21 mouse cellular contexts compared by ENCODE assay signal in genomic region chr7:126471853-126472252, GRCm38 (mm10). TPM values are rescaled to one million over a fixed set of nuclear protein-coding genes. Genes with fewer than 3 reads are reported as not detected.
DNase-seq lines count a peak whose midpoint lies in the region; ATAC-seq and TF ChIP-seq lines count a peak whose summit lies in the region.
"Had no signal": no experiment of that assay in that cellular context is flagged by ENCODE, and none has a peak within 500 bp of the region (broad histone marks: within the 10 kb centered on the region; RNA-seq: fewer than 3 reads in every experiment).

No protein-coding gene starts in this region.

- H3K27ac ChIP-seq in liver, embryonic 11.5 days (ENCODE audit: low read depth, low read length): no peak overlapping the region
- H3K27ac ChIP-seq in MEL (ENCODE audit: control insufficient read depth, low read depth, low read length): no peak overlapping the region
- H3K27ac ChIP-seq in liver, postnatal 0 days (ENCODE audit: low read depth): peak overlapping the region; percentile 98; the same call in 1 of the 2 replicates
- H3K27ac ChIP-seq: embryonic facial prominence, embryonic 12.5 days; hindbrain, embryonic 12.5 days; kidney, embryonic 15.5 days; limb, embryonic 13.5 days; midbrain, embryonic 12.5 days; neural tube, embryonic 13.5 days had no signal

- WGBS in liver, embryonic 11.5 days: 62% methylated on average over 4 of the region's 4 CpGs
- 42% methylated on average over 4 of the region's 4 CpGs for WGBS in liver, postnatal 0 days (ENCODE audit: insufficient replicate concordance)

- no peaks in the 10 kb centered on the region for H3K9me3 ChIP-seq in liver, embryonic 11.5 days (ENCODE audit: control insufficient read depth, low read length)
- no peaks in the 10 kb centered on the region for H3K9me3 ChIP-seq in MEL (replicated peaks; ENCODE audit: insufficient read depth, low read length)
- H3K9me3 ChIP-seq in liver, postnatal 0 days (ENCODE audit: low read length): no peaks in the 10 kb centered on the region
- H3K9me3 ChIP-seq: embryonic facial prominence, embryonic 12.5 days; hindbrain, embryonic 12.5 days; kidney, embryonic 15.5 days; limb, embryonic 13.5 days; midbrain, embryonic 12.5 days; neural tube, embryonic 13.5 days had no signal

- no peak for TF ChIP-seq EP300 in MEL (IDR thresholded peaks at IDR 0.05; ENCODE audit: low read depth in 1 of 2, low read length in 2 of 2)
- TF ChIP-seq EP300 in liver, postnatal 0 days (IDR thresholded peaks at IDR 0.05; ENCODE audit: low read depth): no peak

- H3K4me3 ChIP-seq in liver, embryonic 11.5 days (ENCODE audit: low read depth, low read length): no peak overlapping the region
- no peak overlapping the region for H3K4me3 ChIP-seq in MEL (ENCODE audit: control insufficient read depth in 1 of 2, insufficient read depth in 1 of 2, low read depth in 2 of 2, low read length in 2 of 2)
- H3K4me3 ChIP-seq in liver, postnatal 0 days (ENCODE audit: low read depth, low read length): no peak overlapping the region
- H3K4me3 ChIP-seq: embryonic facial prominence, embryonic 12.5 days; hindbrain, embryonic 12.5 days; kidney, embryonic 15.5 days; limb, embryonic 13.5 days; midbrain, embryonic 12.5 days; neural tube, embryonic 13.5 days had no signal

- H3K4me1 ChIP-seq in liver, embryonic 11.5 days (replicated peaks; ENCODE audit: control insufficient read depth, insufficient read depth, low read length): peaks cover 40% of the 10 kb centered on the region
- peaks cover 19 to 42% of the 10 kb centered on the region in 2 experiments for H3K4me1 ChIP-seq in MEL (ENCODE audit: control insufficient read depth in 1 of 2, insufficient read depth in 2 of 2, low read length in 2 of 2)
- peaks cover 37% of the 10 kb centered on the region for H3K4me1 ChIP-seq in liver, postnatal 0 days (ENCODE audit: insufficient read depth)

- ATAC-seq in CD4-positive, CD25-positive, alpha-beta regulatory T cell, adult 4 months: no peak
- no peak for ATAC-seq in liver, embryonic 11.5 days (replicated peaks; ENCODE audit: low FRiP score)
- no peak for ATAC-seq in liver, postnatal 0 days
- ATAC-seq: forebrain, embryonic 16.5 days; intestine, embryonic 16.5 days had no signal

- H3K9ac ChIP-seq in liver, embryonic 11.5 days (ENCODE audit: low read depth, low read length): no peak overlapping the region
- no peak overlapping the region for H3K9ac ChIP-seq in MEL (ENCODE audit: control insufficient read depth, low read depth, low read length, poor library complexity, severe bottlenecking)
- H3K9ac ChIP-seq in liver, postnatal 0 days (replicated peaks): no peak overlapping the region
- H3K9ac ChIP-seq: hindbrain, embryonic 12.5 days; kidney, embryonic 15.5 days; limb, embryonic 13.5 days; lung, embryonic 14.5 days; midbrain, embryonic 12.5 days; neural tube, embryonic 13.5 days had no signal

- TF ChIP-seq RAD21 in MEL (IDR thresholded peaks at IDR 0.05; ENCODE audit: low read depth, low read length): no peak

- no peak for TF ChIP-seq POLR2A in MEL (IDR thresholded peaks at IDR 0.05; ENCODE audit: control insufficient read depth in 1 of 2, insufficient read depth in 1 of 2, low read depth in 1 of 2, low read length in 2 of 2, poor library complexity in 1 of 2)

- no peaks in the 10 kb centered on the region for H3K27me3 ChIP-seq in liver, embryonic 11.5 days (replicated peaks; ENCODE audit: control insufficient read depth, insufficient read depth, low read length)
- H3K27me3 ChIP-seq in MEL (ENCODE audit: control insufficient read depth in 1 of 2, insufficient read depth in 2 of 2, low read length in 2 of 2): no peaks in the 10 kb centered on the region
- no peaks in the 10 kb centered on the region for H3K27me3 ChIP-seq in liver, postnatal 0 days (ENCODE audit: insufficient read depth, low read length)
- H3K27me3 ChIP-seq: embryonic facial prominence, embryonic 12.5 days; hindbrain, embryonic 12.5 days; kidney, embryonic 15.5 days; limb, embryonic 13.5 days; midbrain, embryonic 12.5 days; neural tube, embryonic 13.5 days had no signal

- TF ChIP-seq CTCF in MEL (IDR thresholded peaks at IDR 0.05 in 2 of 3, conservative IDR thresholded peaks at IDR 0.05 in 1 of 3; ENCODE audit: control insufficient read depth in 1 of 3, insufficient read depth in 1 of 3, low read depth in 2 of 3, low read length in 3 of 3, poor library complexity in 1 of 3, severe bottlenecking in 1 of 3): no peak
- no peak for TF ChIP-seq CTCF in liver, postnatal 0 days (IDR thresholded peaks at IDR 0.05; ENCODE audit: low read depth)

- peaks cover 19% of the 10 kb centered on the region for H3K79me2 ChIP-seq in MEL (ENCODE audit: control insufficient read depth, insufficient read depth, low read length, poor library complexity)

- H3K4me2 ChIP-seq in liver, embryonic 11.5 days: peak overlapping the region; percentile 7
- H3K4me2 ChIP-seq in liver, postnatal 0 days (ENCODE audit: low read depth, low read length): peak overlapping the region; percentile 98; the same call in 1 of the 2 replicates
- H3K4me2 ChIP-seq: embryonic facial prominence, embryonic 12.5 days; hindbrain, embryonic 12.5 days; kidney, embryonic 15.5 days; limb, embryonic 13.5 days; lung, embryonic 14.5 days; midbrain, embryonic 12.5 days; neural tube, embryonic 13.5 days had no signal

- peak; percentile 41 for DNase-seq in CD4-positive, CD25-positive, alpha-beta regulatory T cell, adult 2 months (ENCODE audit: low read depth, low spot score)
- no peak for DNase-seq in liver, embryonic 11.5 days (ENCODE audit: low spot score)
- DNase-seq in liver (no peak), MEL (ENCODE audit: low read depth, low spot score) (no peak)
- no peak for DNase-seq in liver, postnatal 0 days
- no peak for DNase-seq in cerebellum, adult 9-11 months
- no peak for DNase-seq in layer of hippocampus, adult 8-10 months (ENCODE audit: low spot score in 2 of 2)
- DNase-seq: cerebellum, adult 2 months; heart, postnatal 10 days; lung, embryonic 14.5 days; lung, postnatal 4 days had no signal

- H3K36me3 ChIP-seq in liver, embryonic 11.5 days (ENCODE audit: control insufficient read depth, insufficient read depth, low read length): peaks cover 41% of the 10 kb centered on the region
- peaks cover 1 to 33% of the 10 kb centered on the region in 2 experiments; a peak in 3 of 4 replicates for H3K36me3 ChIP-seq in MEL (ENCODE audit: control insufficient read depth in 1 of 2, insufficient read depth in 2 of 2, low read length in 2 of 2)
- peaks cover 42% of the 10 kb centered on the region for H3K36me3 ChIP-seq in liver, postnatal 0 days (replicated peaks; ENCODE audit: insufficient read depth, low read length)

TF ChIP-seq in MEL, 35 proteins besides CTCF, POLR2A, EP300 and RAD21 (continues in another document):
- no peak for TF ChIP-seq MEF2A (IDR thresholded peaks at IDR 0.05; ENCODE audit: extremely low read depth, insufficient replicate concordance, low read depth, low read length, poor library complexity, severe bottlenecking)

RNA-seq across cellular contexts. Expression of gene Sh2b1, which starts 3.4 kb away (rescaled TPM):
- polyA plus RNA-seq in CD4-positive, CD25-positive, alpha-beta regulatory T cell, adult 4 months (2017; shearing (Covaris generic)): 10 to 100 TPM; 11.5 to 13.1 TPM
- 26.2 and 26.4 TPM in 2 replicates for polyA plus RNA-seq in liver, embryonic 11.5 days (2014; fragmentation: Nextera tagmentation; extraction: Ambion mirVana)
- 11.8 and 13.1 TPM in 2 replicates for total RNA-seq in MEL (2012; rRNA removed)
- polyA plus RNA-seq in MEL (2012; ENCODE audit: insufficient read depth in 1 of 2, insufficient read length in 2 of 2, low read depth in 1 of 2, low replicate concordance in 2 of 2, missing spikeins in 1 of 2): 10 to 100 TPM in 1 of 2 experiments, not detected in 1; 48.9 TPM
- 13.5 and 13.7 TPM in 2 replicates for polyA plus RNA-seq in liver, postnatal 0 days (2015; fragmentation: Nextera tagmentation; extraction: Ambion mirVana)
- total RNA-seq in layer of hippocampus, adult 8-10 months (2022): 10 to 100 TPM; 66.0 to 70.3 (median 67.3) TPM

RNA-seq across cellular contexts. Expression of gene Atp2a1, which starts 8.9 kb away (rescaled TPM):
- polyA plus RNA-seq in CD4-positive, CD25-positive, alpha-beta regulatory T cell, adult 4 months (2017; shearing (Covaris generic)): under 1 TPM; 0.18 to 0.38 TPM
- 1.3 TPM in 2 replicates for polyA plus RNA-seq in liver, embryonic 11.5 days (2014; fragmentation: Nextera tagmentation; extraction: Ambion mirVana)
- 0.04 and 0.20 TPM in 2 replicates for total RNA-seq in MEL (2012; rRNA removed)
- under 1 TPM in 1 of 2 experiments, not detected in 1; 0.47 TPM for polyA plus RNA-seq in MEL (2012; ENCODE audit: insufficient read depth in 1 of 2, insufficient read length in 2 of 2, low read depth in 1 of 2, low replicate concordance in 2 of 2, missing spikeins in 1 of 2)
- polyA plus RNA-seq in liver, postnatal 0 days (2015; fragmentation: Nextera tagmentation; extraction: Ambion mirVana): 2.2 and 34.1 TPM in 2 replicates
- total RNA-seq in layer of hippocampus, adult 8-10 months (2022): 1 to 10 TPM in 3 of 4 experiments, under 1 TPM in 1; 0.99 to 5.6 (median 1.2) TPM
- polyA plus RNA-seq: lung, embryonic 14.5 days; stomach, embryonic 14.5 days had no signal

RNA-seq across cellular contexts. Expression of gene Tufm, which starts 15.3 kb away (rescaled TPM):
- polyA plus RNA-seq in CD4-positive, CD25-positive, alpha-beta regulatory T cell, adult 4 months (2017; shearing (Covaris generic)): 10 to 100 TPM; 79.8 to 89.2 TPM
- polyA plus RNA-seq in liver, embryonic 11.5 days (2014; fragmentation: Nextera tagmentation; extraction: Ambion mirVana): 193 and 211 TPM in 2 replicates
- total RNA-seq in MEL (2012; rRNA removed): 224 and 244 TPM in 2 replicates
- 100 to 1,000 TPM in 1 of 2 experiments, not detected in 1; 397 TPM for polyA plus RNA-seq in MEL (2012; ENCODE audit: insufficient read depth in 1 of 2, insufficient read length in 2 of 2, low read depth in 1 of 2, low replicate concordance in 2 of 2, missing spikeins in 1 of 2)
- polyA plus RNA-seq in liver, postnatal 0 days (2015; fragmentation: Nextera tagmentation; extraction: Ambion mirVana): 57.6 and 57.7 TPM in 2 replicates
- total RNA-seq in layer of hippocampus, adult 8-10 months (2022): 10 to 100 TPM; 68.9 to 84.1 (median 80.1) TPM

RNA-seq across cellular contexts. Expression of gene Atxn2l, which starts 31.4 kb away (rescaled TPM):
- polyA plus RNA-seq in CD4-positive, CD25-positive, alpha-beta regulatory T cell, adult 4 months (2017; shearing (Covaris generic)): 10 to 100 TPM; 15.6 to 17.4 TPM
- 71.4 and 75.7 TPM in 2 replicates for polyA plus RNA-seq in liver, embryonic 11.5 days (2014; fragmentation: Nextera tagmentation; extraction: Ambion mirVana)
- total RNA-seq in MEL (2012; rRNA removed): 40.8 and 52.1 TPM in 2 replicates
- polyA plus RNA-seq in MEL (2012; ENCODE audit: insufficient read depth in 1 of 2, insufficient read length in 2 of 2, low read depth in 1 of 2, low replicate concordance in 2 of 2, missing spikeins in 1 of 2): 100 to 1,000 TPM; 218 to 821 TPM
- polyA plus RNA-seq in liver, postnatal 0 days (2015; fragmentation: Nextera tagmentation; extraction: Ambion mirVana): 12.0 and 13.6 TPM in 2 replicates
- total RNA-seq in layer of hippocampus, adult 8-10 months (2022): 100 to 1,000 TPM; 113 to 133 (median 125) TPM

RNA-seq across cellular contexts. Expression of gene Rabep2, which starts 43.3 kb away (rescaled TPM):
- polyA plus RNA-seq in CD4-positive, CD25-positive, alpha-beta regulatory T cell, adult 4 months (2017; shearing (Covaris generic)): 10 to 100 TPM; 31.9 to 68.2 TPM
- 15.6 and 16.0 TPM in 2 replicates for polyA plus RNA-seq in liver, embryonic 11.5 days (2014; fragmentation: Nextera tagmentation; extraction: Ambion mirVana)
- 12.9 and 15.2 TPM in 2 replicates for total RNA-seq in MEL (2012; rRNA removed)
- 10 to 100 TPM in 1 of 2 experiments, not detected in 1; 16.2 TPM for polyA plus RNA-seq in MEL (2012; ENCODE audit: insufficient read depth in 1 of 2, insufficient read length in 2 of 2, low read depth in 1 of 2, low replicate concordance in 2 of 2, missing spikeins in 1 of 2)
- 7.1 and 7.2 TPM in 2 replicates for polyA plus RNA-seq in liver, postnatal 0 days (2015; fragmentation: Nextera tagmentation; extraction: Ambion mirVana)
- 10 to 100 TPM; 15.6 to 22.1 (median 17.1) TPM for total RNA-seq in layer of hippocampus, adult 8-10 months (2022)
